Mouse (Mus musculus) 3134 (cell line): ENCODE measurements around the gene Cryzl1.

Experiments used
- DNase-seq: peaks from one replicate; pipeline ENCODE4 v3.0.0-alpha.2; 2011; ENCODE audit warnings: low spot score; ENCODE audit not compliant: insufficient read length; ENCODE audit errors: extremely low read depth

Cryzl1 gene

DNA sequence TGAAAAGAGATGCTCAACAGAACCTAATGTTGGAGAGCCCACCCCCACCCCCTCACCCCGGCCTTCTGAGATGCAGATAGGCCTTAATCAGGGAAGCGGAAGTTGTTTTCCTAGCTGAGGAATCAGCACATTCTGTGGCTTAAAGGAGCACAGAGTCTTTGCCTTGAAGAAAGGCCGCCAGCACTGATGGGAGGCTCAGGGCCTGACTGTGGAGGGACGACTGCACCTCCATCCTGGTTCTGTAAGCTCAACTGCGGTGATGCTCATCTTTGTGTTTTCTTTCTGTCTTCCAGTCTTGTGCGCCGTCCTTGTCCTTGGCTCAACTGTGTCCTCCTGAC, 12.1 kb upstream of the Cryzl1 start:
- no peak for DNase-seq

DNA sequence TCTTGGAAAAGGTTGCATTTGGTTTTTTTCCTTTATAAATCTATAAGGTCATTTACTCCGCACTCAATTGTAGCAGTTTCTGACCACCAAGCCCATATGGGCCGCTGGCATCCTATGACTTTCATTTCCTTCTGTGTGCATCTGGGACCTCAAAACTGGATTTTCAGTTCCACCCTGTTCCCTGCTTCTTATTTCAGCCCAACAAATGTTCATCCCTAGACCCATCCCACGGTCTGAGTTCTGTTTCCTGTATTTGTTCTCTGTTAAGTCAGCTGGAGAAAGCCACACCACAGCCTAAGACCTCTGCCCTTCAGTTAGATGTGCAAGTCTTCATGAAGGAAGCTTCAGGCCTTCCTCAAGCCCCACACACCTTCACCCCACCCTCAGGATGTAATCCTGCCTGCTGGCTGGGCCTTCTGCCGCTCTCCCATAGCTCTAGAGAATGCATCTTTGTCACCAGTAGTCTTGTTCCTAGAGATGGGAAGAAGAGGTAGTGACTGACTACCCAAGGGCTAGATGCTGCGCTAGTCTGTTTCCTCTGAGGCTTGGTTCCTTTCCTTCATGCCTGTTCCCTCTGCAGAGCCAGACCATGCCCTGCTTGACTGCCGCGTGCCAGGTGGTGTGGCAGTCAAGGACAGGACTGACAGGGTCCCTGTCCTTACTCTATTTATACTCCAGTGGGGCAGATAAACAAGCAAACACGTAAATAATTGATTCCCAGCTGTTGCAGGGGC, 11.6 kb upstream of the Cryzl1 start:
- DNase-seq, result no peak

DNA sequence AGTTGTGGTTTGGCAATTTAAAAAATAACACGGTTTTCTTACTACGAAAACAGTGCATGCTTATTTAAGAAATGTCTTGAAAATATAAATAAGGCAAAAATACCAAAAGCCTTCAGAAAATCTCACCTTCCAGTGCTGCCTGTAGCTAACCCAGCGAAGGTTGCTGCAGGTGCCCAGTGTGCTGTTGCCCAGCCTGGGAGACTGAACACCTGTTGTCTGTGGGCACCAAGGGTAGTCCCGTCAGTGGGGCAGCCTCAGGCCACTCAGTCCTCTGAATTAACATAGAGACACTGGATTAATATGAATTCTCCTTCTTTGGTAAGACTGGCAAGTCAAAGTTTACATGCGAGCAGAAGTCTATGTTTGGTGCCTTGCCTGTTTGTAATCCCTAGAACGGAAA, 9.7 kb upstream of the Cryzl1 start:
- no peak for DNase-seq

DNA sequence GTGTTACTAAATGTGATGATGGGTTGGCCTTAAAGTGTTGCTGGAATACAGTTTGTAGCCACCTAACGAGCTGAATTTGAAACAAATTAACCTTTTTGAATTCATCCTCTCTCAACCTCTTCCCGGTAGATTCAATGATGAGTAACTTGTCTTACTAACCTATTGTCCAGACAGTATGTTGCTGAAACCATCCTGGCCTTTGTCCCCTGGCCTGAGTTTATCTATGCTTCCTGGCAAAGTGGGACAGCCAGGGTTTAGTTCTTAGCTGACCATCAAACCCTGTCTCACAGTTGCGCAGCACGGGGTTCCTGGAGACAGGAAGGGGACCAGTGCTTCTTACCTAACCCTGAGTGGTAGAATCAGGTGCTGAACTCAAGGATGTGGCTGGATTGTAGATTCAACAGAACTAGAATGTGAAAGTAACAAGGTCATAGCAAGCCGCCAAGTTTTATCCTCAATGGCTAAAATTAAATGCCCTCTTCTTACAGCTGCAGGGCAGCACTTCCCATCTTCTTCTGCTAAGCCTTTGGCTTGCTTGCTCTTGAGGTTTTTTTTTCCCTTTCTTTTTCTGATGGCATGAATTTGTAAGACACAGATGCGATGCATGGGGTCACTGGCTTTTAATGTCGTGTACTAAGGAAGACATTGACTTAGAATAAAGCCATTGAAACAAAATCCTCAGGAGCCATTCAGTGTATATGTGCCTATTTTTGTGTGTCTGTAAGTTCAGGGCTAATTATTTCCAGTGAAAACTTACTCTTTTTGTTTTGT, 7.5 kb upstream of the Cryzl1 start:
- no peak for DNase-seq

DNA sequence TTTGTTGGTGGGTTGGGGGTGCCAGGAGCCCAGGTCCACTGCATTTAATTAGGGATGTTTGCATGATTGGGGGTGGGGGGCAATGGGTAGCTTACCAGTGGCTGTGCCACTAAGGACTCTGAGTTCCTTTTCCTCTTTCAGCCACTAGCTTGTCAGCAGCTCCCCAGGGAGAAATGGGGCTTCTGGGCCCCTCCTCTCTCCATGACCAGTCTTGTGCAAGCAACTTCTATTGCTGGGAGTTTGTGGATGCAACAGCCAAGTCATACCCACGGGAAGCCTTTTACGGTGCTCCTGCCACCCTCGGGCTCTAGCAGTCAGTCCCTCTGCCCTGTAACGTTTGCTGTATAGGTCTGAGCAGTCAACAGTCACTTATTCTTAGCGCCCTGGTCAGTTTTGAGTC, 6.0 kb upstream of the Cryzl1 start:
- DNase-seq, result no peak

DNA sequence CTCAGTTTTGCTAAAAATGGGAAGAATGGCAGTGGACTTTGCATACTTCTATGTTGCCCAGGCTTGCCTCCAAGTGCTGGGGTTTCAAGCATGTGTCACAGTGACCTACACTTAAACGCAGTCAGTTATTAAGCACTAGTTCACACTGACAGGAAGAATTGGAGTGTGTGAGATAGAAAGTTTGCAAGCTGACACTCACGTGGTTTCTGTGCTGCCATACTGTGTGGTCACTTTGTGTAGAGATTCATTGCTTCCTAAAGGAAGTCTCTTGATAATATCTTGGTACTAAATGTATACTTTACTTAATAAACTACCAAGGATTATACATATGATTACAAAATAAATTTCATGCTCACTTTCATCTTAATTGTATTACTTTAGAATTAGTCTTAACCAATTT, 4.0 kb upstream of the Cryzl1 start:
- no peak for DNase-seq

DNA sequence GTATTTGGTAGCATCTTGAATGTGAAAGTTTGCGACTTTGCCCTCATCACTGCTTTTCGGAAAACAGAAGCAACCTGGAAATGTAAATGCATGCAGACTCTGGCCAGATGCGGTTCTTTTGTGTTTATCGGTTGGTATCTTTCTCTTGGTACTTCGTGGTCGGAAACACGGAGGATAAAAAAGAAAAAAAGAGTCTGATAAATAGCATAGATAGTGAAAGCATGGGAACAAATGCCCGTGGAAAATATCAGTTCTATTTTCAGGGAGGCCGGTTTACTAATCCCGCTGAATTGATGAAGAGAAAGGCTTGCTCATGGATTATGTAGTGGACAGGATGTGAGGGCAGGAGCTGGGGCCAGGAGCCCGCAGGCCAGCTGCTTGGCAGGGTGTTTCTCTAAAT, 1.7 kb upstream of the Cryzl1 start:
- DNase-seq, result no peak

DNA sequence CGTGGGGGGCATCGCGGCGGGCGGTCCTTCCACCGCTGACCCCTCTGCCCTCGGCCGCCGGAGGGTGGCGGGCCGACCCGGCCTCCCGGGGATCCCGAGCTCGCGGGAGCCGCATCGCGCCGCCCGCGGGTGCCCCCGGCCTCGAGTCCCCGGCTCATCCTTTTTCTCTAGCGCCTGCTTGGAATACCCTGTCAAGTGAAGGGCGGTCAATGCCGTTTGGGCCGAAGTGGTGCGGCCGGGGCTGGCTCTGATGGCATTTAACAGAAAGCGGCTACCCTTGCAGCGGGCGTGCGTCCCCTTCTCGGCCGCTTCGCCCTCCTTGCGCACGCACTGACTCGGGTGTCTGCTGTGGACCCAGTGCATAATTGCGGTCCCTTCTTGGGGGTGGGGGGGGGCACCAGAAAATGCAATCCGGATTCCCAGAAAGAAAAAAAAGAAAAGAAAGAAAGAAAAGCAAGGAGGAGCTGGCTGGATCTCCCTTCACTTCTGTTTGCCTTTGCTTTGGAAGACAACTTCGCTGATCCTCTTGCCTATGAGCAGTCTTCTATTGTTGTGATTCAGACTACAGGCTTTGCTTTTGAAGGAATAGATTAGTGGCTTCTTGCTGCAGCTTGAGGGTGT, 1.2 kb upstream of the Cryzl1 start:
- DNase-seq, result peak; percentile 56

DNA sequence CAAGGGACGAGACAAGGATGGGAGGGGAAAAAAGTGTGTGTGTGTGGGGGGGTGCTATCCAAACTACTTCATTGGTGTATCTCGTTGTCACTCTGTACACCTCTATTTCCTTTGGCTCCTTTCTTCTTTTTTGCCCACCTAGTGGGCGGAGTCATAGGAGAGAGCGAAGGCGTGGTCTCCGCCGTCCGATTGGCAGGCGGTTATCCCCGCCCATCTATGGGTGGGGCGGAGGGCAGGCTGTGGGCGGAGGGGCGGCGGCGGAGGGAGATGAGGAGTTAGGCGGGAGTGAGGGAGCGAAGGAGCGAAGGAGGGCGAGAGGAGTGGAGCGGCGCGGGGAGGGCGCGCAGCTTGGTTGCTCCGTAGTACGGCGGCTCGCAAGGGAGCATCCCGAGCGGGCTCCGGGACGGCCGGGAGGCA, 299 bp upstream of the Cryzl1 start, which contains the start of gene Itsn1:
TSS of gene Itsn1 (plus strand) at position 216 of the 417 bp plus-strand sequence.
- DNase-seq, result peak; percentile 93

DNA sequence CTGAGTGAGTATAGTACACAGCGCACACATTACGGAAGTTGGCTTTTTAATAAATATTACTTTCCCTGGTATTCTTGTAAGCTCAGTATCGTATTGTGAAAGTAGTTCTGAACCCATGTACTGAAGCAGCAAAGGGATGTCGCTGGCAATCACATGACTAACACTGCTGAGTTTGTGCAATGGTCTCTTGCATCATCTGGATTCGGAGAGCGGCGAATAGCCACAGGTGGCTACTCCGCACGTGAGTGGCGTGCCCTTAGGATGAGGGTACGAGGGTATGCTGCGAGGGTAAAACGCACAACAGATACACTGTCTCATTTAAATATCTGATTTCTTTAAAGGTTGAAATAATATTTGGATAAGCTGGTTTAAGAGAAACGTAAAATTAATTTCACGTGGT, 1.3 kb downstream of the Cryzl1 start:
- peak; percentile 35 for DNase-seq

DNA sequence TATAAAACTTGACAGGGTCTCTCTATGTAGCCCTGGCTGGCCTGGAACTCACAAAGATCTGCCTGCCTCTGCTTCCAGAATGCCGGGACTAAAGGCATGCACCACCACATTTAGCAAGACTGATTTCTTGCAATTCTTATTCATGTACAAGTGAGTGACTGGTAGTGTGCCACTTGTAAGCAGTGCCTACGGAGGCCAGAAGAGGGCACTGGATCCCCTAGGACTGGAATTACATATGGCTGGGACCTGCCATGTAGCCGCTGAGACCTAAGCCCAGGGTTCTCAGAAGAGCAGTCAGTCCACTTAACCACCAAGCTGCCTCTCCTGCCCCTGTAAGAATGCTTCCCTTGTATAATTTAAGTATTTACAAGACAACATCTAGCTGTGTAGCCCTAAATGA, 4.5 kb downstream of the Cryzl1 start:
- DNase-seq, result peak; percentile 20

DNA sequence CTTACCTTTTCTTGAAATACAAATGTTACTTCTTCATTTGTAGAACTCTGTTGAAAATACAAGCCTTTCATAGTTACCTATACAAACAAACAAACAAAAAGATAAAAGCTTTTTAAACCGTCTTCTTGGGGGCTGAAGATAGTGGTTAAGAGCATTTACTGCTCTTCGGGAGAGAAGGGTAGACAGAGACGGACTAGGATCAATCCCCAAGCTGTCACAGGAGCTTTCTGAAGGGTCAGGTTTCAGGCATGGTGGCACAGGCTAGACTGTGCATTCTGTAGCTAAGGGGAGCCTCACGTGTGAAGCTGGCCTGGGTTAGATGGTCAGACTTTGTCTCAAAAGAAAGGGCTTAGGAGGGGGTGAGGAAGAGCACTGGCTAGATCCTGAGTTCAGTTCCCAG, 11.4 kb downstream of the Cryzl1 start:
- DNase-seq, result no peak

DNA sequence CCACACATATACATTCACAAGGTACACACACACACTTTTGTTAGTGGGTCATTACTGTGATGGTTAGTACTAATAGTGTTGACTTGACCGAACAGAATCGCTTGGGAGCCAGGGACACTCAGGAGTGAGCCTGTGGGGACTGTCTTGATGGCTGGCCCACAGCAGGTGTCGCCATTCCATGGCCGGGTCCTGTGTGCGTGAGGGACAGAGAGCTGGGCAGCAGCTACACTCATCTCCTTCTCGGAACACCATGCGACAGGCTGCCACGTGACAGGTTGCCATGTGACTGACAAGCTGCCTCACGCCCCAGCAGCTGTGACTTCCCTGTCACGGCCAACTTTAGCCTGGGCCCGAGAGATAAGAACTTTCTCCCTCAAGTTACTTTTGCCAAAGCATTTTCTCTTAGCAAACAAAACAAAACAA, 11.8 kb downstream of the Cryzl1 start:
- DNase-seq, result no peak

DNA sequence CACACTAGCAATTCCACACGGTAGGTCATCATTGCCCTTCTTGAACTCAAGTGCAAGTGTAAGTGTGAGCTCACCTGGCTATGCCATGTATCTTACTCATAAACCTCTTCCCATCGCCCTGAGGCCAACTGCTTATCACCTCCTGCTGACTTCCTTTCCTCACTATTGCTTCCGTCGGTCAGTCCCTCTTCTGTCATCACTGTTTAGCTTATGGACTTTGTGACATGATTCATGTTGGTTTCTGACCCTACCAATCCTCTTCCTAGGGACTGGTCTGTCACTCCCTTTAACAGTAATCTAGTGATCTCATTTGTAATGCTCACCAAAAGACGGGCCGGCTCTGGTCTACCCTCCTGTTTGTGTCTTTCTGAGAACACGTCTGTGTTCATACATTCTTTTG, 18.5 kb downstream of the Cryzl1 start:
- DNase-seq, result no peak

DNA sequence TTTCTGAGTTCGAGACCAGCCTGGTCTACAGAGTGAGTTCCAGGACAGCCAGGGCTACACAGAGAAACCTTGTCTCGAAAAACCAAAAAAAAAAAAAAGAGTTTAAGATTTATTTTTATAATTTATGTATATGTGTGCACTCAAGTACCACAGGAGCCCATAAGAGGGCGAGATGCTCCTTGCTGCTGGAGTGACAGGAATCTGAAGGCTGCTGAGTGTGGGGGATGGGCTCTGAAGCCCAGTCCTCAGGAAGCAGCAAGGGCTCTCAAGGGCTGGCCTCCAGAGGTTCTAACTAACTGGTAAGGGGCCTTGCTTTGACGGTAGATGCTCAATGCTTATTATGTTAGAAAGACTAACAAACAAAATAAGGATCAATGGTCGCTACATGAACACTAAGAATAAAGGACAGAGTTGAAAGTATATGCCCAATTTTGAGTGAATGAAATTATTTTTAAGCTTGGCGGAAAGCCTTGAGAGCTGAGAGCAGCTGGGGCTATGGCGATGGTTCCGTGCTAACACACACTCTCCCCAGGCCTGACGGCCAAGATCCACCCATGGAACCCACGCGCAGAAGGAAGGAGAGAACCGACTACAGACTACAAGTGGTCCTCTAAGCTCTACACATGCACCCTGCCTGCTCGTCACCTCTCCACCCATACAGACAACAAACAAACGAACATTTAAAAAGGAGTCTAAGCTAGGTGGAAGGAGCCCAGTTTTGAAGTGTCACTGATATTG, 24.0 kb downstream of the Cryzl1 start:
- no peak for DNase-seq

DNA sequence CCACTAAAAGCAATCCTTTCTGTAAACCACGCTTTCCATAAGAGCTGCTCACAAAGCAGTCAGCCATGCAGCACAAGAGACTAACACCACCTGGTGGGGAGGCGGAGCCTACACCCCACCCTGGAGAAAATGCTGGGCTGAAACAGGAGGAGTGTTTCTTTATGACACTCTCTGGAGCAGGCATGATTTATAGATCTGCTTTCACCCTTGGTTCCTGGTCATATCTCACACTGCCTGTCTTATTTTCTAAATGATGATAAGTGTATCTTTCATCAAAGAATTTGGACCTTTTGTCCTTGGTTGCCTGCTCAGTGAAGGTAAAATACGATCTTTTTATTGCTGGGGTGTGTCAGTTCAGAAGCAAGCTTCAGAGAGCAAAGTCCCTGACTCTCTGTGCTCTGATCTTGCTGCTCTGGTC, 26.0 kb downstream of the Cryzl1 start:
- DNase-seq, result no peak

DNA sequence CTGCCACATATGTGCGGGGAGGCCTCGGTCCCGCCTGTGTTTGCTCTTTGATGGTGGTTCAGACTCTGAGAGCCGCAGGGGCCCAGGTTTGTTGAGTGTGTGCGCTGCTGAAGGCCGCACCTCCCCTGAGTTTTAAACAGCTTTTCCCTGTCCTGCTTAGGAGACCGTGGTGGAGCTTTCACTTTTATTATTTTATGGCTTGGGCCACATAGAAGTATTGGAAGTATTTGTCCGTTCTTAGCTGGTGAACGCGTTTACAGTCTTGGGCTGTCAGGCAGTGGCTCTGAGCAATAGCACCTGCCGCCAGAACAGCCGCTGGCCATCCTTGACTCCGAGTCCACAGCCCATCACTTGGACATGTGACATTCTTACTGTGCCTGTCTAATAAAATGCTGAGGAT, 26.9 kb downstream of the Cryzl1 start:
- DNase-seq, result no peak

DNA sequence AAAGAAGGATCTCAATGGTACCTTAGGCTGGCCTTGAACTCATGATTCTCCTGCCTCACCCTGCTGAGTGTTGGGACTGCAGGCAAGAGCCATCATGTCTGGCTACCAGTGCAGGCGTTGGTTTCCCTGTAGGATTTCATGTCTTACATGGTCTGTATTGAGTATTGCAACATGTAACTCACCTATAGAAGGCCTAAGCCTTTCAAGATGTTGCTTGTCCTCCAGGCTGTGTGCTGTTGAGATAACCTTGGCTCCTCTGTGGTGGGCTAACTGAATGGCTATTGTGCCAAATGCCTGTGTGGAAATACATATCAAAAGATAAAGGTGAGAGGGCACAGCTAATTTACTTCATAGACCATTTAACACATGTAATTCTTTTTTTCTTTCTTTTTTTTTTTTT, 29.8 kb downstream of the Cryzl1 start:
- no peak for DNase-seq

DNA sequence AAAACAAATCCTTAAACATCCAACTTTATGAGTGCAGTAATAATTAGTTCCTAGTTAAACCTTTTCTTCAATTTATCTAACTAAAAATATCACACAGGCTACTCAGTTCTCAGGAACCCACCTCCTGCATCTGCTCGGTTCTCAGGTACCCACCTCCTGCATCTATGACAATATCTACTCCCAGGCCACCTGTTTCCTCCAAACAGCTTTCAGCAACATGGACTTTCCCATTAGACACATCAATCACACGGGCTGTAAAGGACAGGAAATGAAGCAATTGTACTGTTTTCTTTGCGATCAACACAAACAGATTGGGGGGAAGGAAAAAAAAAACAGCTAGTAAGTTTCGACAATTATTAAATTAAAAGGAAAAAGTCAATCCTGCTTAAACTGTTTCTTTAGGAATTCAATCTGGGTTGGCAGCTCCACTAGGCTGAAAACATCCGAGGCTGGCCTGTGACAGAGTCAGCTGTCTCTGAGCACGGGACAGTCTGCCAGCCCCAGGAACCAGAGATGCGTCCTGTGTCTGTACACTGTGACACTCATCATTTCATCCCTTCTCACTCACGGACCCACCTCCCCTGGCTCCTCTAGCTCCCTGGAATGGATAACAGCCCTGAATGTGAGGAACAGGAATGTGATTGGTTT, 33.5 kb downstream of the Cryzl1 start:
- no peak for DNase-seq

DNA sequence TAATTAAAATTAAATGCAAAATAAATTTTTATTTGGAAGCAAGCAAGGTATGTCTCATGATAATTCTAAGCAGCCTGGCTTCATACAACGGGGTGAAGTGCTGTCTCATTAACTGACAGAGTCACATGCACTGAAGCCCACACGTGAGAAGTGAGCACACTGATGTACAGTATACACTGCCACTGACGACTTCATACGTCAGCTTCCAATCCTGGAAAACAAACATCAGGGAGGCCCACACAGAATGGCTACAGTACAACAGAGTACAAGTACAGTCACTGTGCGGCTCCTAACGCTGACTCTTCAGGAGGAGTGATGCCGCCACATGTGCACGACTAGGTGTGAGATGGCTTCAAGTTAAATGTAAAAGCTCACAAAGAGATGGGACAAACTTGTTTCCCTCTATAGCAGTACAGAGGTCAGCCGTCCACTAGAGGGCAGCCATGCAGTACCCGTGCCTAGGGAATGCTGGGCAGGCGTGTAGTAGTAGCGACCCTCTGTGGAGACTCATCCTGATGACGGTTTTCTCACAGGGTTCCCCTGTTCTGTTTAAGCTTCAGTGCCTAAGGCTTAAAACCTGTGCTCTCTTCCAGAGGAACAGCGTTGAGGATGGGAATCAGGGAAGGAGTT, 34.2 kb downstream of the Cryzl1 start:
- peak; percentile 26 for DNase-seq
